Mouse (Mus musculus) lung, postnatal 25 days (tissue): ENCODE data around the gene Proca1.

ENCODE experiments used
- DNase-seq: peaks from one replicate; pipeline ENCODE4 v3.0.0; 2022; ENCODE audit warnings: low spot score

The Proca1 gene

GRCm38 (mm10) chr11:78166161-78166560 lies 27.0 kb upstream of the Proca1 start:
- DNase-seq: no peak

GRCm38 (mm10) chr11:78166640-78167039 lies 26.6 kb upstream of the Proca1 start:
- DNase-seq: no peak

- DNase-seq: no peak
These were observed 25.8 kb upstream of the Proca1 start for GRCm38 (mm10) chr11:78167257-78167959.

GRCm38 (mm10) chr11:78168541-78169468 lies 24.4 kb upstream of the Proca1 start:
- peak; percentile 36 for DNase-seq

- no peak for DNase-seq
These were observed 22.9 kb upstream of the Proca1 start for GRCm38 (mm10) chr11:78170306-78170705.

- DNase-seq: no peak
These were observed 21.9 kb upstream of the Proca1 start for GRCm38 (mm10) chr11:78171328-78171727.

- DNase-seq: no peak
These were observed 21.0 kb upstream of the Proca1 start for GRCm38 (mm10) chr11:78172034-78172747.

- peak; percentile 64 for DNase-seq
These were observed 20.3 kb upstream of the Proca1 start for GRCm38 (mm10) chr11:78172748-78173383.

- no peak for DNase-seq
These were observed 18.7 kb upstream of the Proca1 start for GRCm38 (mm10) chr11:78174506-78174905.

- DNase-seq: no peak
These were observed 17.3 kb upstream of the Proca1 start for GRCm38 (mm10) chr11:78175771-78176401.

- peak; percentile 94 for DNase-seq
These were observed 16.8 kb upstream of the Proca1 start, which contains the start of the genes Nek8 and Tlcd1 for GRCm38 (mm10) chr11:78176402-78176862. TSS of gene Nek8 (minus strand) at chr11:78176675. TSS of gene Tlcd1 (plus strand) at chr11:78176711.

- DNase-seq: peak; percentile 29
These were observed 16.3 kb upstream of the Proca1 start for GRCm38 (mm10) chr11:78176905-78177331.

GRCm38 (mm10) chr11:78177437-78177836 lies 15.8 kb upstream of the Proca1 start:
- peak; percentile 71 for DNase-seq

GRCm38 (mm10) chr11:78177903-78178858 lies 15.0 kb upstream of the Proca1 start:
- peak; percentile 97 for DNase-seq

- peak; percentile 70 for DNase-seq
These were observed 14.2 kb upstream of the Proca1 start for GRCm38 (mm10) chr11:78178859-78179437.

GRCm38 (mm10) chr11:78179438-78179999 lies 13.7 kb upstream of the Proca1 start:
- no peak for DNase-seq

- no peak for DNase-seq
These were observed 13.0 kb upstream of the Proca1 start for GRCm38 (mm10) chr11:78180081-78180761.

- DNase-seq: no peak
These were observed 11.3 kb upstream of the Proca1 start for GRCm38 (mm10) chr11:78181830-78182357.
